Mouse (Mus musculus) hindbrain, embryonic 13.5 days (tissue): ENCODE measurements around the gene Dlg3. TPM values are rescaled to one million over a fixed set of nuclear protein-coding genes. Genes with fewer than 3 reads are reported as not detected.

Experiments
- ATAC-seq: fragments of 200-750 bp; cut with Nextera tagmentation; 2 replicates; pipeline ENCODE4 v1.8.0; 2017; ENCODE audit warnings: moderate TSS enrichment; ENCODE audit not compliant: low FRiP score
- H3K27ac ChIP-seq: fragments of 300-500 bp; sonication (generic); 2 replicates; pipeline ENCODE4 v1.5.1; 2015; ENCODE audit warnings: inconsistent platforms, mild to moderate bottlenecking, moderate library complexity
- H3K27me3 ChIP-seq: fragments of 300-500 bp; sonication (generic); 2 replicates; pipeline ENCODE4 v1.6.1; 2015; ENCODE audit warnings: mild to moderate bottlenecking, inconsistent platforms
- H3K36me3 ChIP-seq: fragments of 300-500 bp; sonication (generic); 2 replicates; pipeline ENCODE4 v1.6.1; 2015; ENCODE audit warnings: mild to moderate bottlenecking, inconsistent platforms
- H3K4me1 ChIP-seq: fragments of 300-500 bp; sonication (generic); replicated peaks from 2 replicates; pipeline ENCODE4 v1.6.1; 2015; ENCODE audit warnings: inconsistent platforms
- H3K4me2 ChIP-seq: fragments of 300-500 bp; sonication (generic); 2 replicates; pipeline ENCODE4 v1.6.1; 2015; ENCODE audit warnings: inconsistent platforms, mild to moderate bottlenecking, moderate library complexity
- H3K4me3 ChIP-seq: fragments of 300-500 bp; sonication (generic); 2 replicates; pipeline ENCODE4 v1.5.1; 2015; ENCODE audit warnings: mild to moderate bottlenecking, inconsistent platforms
- H3K9ac ChIP-seq: fragments of 300-500 bp; sonication (generic); 2 replicates; pipeline ENCODE4 v1.6.1; 2015; ENCODE audit warnings: mild to moderate bottlenecking, inconsistent platforms
- H3K9me3 ChIP-seq: fragments of 300-500 bp; sonication (generic); 2 replicates; pipeline ENCODE4 v1.6.1; 2016; ENCODE audit warnings: inconsistent platforms
- WGBS: fragments of 180-500 bp; shearing (Covaris S2); methylation state at CpG from one replicate; pipeline ENCODE4 v1.1.7; 2015; 5-methylcytosine and 5-hydroxymethylcytosine counted together
- polyA plus RNA-seq: library from polyadenylated mRNA; unstranded; fragments of >200 nt; fragmentation: Nextera tagmentation; extraction: Ambion mirVana; gene quantifications from 2 replicates; pipeline ENCODE4 v1.2.1, GENCODE M21; 2015

Gene Dlg3
- polyA plus RNA-seq, 1 experiment from 2014 or later, result 8.6 TPM

GRCm38 (mm10) chrX:100774341-100774811, 6.9 kb downstream of the Dlg3 start:
- peak overlapping the region; percentile 43 for H3K4me2 ChIP-seq
- peak overlapping the region; percentile 43 for H3K9ac ChIP-seq
- ATAC-seq, result no peak
- no peaks in the 10 kb centered on the region; the same call in 1 of the 2 replicates for H3K36me3 ChIP-seq
- no peaks in the 10 kb centered on the region for H3K9me3 ChIP-seq
- no peak overlapping the region for H3K27ac ChIP-seq
- WGBS, result 17% methylated on average over 23 of the region's 23 CpGs
- H3K4me3 ChIP-seq, result peak overlapping the region; percentile 31
- H3K27me3 ChIP-seq, result no peaks in the 10 kb centered on the region
- peaks cover 24% of the 10 kb centered on the region for H3K4me1 ChIP-seq

GRCm38 (mm10) chrX:100775405-100775804, 7.9 kb downstream of the Dlg3 start:
- Histone ChIP-seq H3K36me3 (no peaks in the 10 kb centered on the region; the same call in 1 of the 2 replicates), H3K4me3 (no peak overlapping the region), H3K9ac (no peak overlapping the region), H3K27ac (no peak overlapping the region), H3K4me1 (peaks cover 26% of the 10 kb centered on the region), H3K27me3 (no peaks in the 10 kb centered on the region), H3K9me3 (no peaks in the 10 kb centered on the region), H3K4me2 (no peak overlapping the region)
- WGBS, result 95% methylated on average over 3 of the region's 3 CpGs
- no peak for ATAC-seq

DNA sequence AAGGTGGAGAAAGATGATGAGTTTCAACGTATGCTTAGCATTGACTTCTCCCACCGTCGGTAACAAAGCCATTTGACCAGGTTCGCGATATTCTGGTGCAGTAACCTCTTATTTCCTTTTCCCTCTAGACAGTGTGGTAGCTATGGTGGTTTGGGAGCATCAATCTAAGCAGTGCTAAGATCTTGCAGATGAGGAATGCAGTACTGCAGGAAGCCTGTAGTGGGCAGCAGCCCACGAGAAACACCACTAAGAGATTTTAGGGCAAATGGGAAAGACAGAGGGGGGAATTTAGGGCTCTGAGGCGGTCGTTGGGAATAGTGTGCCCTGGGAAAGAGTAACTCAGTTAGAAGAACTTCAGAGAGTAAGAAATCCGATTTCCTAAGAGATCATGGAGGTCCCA, 9.0 kb downstream of the Dlg3 start:
- 24% methylated on average over 9 of the region's 9 CpGs for WGBS
- Histone ChIP-seq H3K36me3 (no peaks in the 10 kb centered on the region; the same call in 1 of the 2 replicates), H3K4me1 (peaks cover 27% of the 10 kb centered on the region), H3K4me3 (peak overlapping the region; percentile 44), H3K27ac (peak overlapping the region; percentile 83), H3K9me3 (no peaks in the 10 kb centered on the region), H3K4me2 (peak overlapping the region; percentile 54), H3K27me3 (no peaks in the 10 kb centered on the region), H3K9ac (no peak overlapping the region)
- peak; percentile 65 for ATAC-seq

- H3K36me3 ChIP-seq, result no peaks in the 10 kb centered on the region; the same call in 1 of the 2 replicates
- ATAC-seq, result peak; percentile 85
- H3K9ac ChIP-seq, result peak overlapping the region; percentile 71
- peak overlapping the region; percentile 44 for H3K4me3 ChIP-seq
- peaks cover 27% of the 10 kb centered on the region for H3K4me1 ChIP-seq
- H3K9me3 ChIP-seq, result no peaks in the 10 kb centered on the region
- 14% methylated on average over 46 of the region's 49 CpGs for WGBS
- H3K4me2 ChIP-seq, result peak overlapping the region; percentile 54
- no peaks in the 10 kb centered on the region for H3K27me3 ChIP-seq
- peak overlapping the region; percentile 83 for H3K27ac ChIP-seq
These were observed 9.6 kb downstream of the Dlg3 start for GRCm38 (mm10) chrX:100776985-100777654.

GRCm38 (mm10) chrX:100777655-100778234, 10.2 kb downstream of the Dlg3 start:
- peaks cover 29% of the 10 kb centered on the region for H3K4me1 ChIP-seq
- 11% methylated on average over 10 of the region's 10 CpGs for WGBS
- H3K4me2 ChIP-seq, result peak overlapping the region; percentile 54
- no peaks in the 10 kb centered on the region; the same call in 1 of the 2 replicates for H3K36me3 ChIP-seq
- peak overlapping the region; percentile 71 for H3K9ac ChIP-seq
- peak overlapping the region; percentile 44 for H3K4me3 ChIP-seq
- peak overlapping the region; percentile 83 for H3K27ac ChIP-seq
- H3K9me3 ChIP-seq, result no peaks in the 10 kb centered on the region
- ATAC-seq, result no peak
- H3K27me3 ChIP-seq, result no peaks in the 10 kb centered on the region

DNA sequence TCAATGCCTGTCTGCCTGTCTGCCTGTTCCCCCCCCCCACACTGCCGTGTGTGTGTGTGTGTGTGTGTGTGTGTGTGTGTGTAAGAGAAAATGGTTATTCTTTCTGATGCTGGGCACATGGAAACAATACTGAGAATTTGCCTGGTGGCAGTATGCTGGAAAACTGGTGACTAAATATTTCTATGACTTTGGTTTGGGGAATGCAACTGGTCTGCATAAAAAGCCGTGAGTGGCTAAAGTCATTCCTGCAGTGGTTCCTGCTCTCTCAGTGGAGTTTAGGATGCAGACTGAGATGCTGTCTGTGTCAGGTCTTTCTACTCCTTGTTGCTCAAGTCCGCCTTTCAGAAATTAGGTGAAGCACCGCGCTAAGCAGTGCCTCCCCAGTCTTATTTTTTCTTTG, 10.9 kb downstream of the Dlg3 start:
- no peak overlapping the region for H3K27ac ChIP-seq
- 29% methylated on average over 5 of the region's 5 CpGs for WGBS
- ATAC-seq, result no peak
- no peaks in the 10 kb centered on the region for H3K27me3 ChIP-seq
- H3K9me3 ChIP-seq, result no peaks in the 10 kb centered on the region
- H3K9ac ChIP-seq, result peak overlapping the region; percentile 71
- H3K4me1 ChIP-seq, result peaks cover 30% of the 10 kb centered on the region
- H3K4me2 ChIP-seq, result peak overlapping the region; percentile 54
- peak overlapping the region; percentile 44 for H3K4me3 ChIP-seq
- no peaks in the 10 kb centered on the region for H3K36me3 ChIP-seq

- Histone ChIP-seq H3K9ac (no peak overlapping the region), H3K9me3 (no peaks in the 10 kb centered on the region), H3K27ac (no peak overlapping the region), H3K36me3 (0 out of 2 replicates have a peak, but pooled peaks cover 3% of the 10 kb centered on the region), H3K4me3 (no peak overlapping the region), H3K27me3 (no peaks in the 10 kb centered on the region), H3K4me2 (no peak overlapping the region), H3K4me1 (no peaks in the 10 kb centered on the region; the same call in 1 of the 2 replicates)
- no peak for ATAC-seq
- 87% methylated on average over 4 of the region's 4 CpGs for WGBS
These were observed 21.8 kb downstream of the Dlg3 start for GRCm38 (mm10) chrX:100789322-100789721.

DNA sequence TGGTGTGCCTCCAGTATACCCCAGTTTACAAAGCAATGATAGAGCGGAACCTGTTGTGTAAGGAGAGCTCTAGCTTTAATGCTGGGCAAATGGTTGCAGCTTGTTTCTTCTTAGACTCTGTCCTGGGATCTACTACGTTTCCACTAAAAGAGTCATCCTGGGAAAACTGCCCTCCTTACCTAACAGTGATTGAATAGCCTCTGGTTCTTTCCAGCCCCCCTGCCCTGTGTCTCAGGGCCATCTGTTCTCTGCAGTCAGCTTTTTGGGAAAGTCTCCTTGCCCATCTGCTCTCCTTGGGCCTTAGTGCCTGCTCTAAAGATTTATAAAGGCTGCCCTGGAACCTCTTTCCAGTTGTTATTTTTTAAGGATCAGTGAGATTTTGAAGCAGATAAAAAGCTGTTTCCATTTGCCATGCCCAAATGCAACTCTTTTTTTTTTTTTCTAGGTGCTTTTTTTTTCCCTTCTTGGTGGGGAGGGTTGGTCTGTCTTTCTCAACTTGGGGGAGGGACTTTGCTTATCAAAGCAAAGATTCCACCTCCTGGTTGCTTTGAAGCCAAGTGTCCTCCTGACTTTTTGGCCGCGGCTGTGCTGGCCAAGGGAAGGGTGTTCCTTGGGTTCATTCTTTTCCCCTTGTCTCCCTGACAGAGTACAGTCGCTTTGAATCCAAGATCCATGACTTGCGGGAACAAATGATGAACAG, 28.7 kb downstream of the Dlg3 start:
- Histone ChIP-seq H3K9me3 (no peaks in the 10 kb centered on the region), H3K4me2 (no peak overlapping the region), H3K4me1 (peaks cover 11% of the 10 kb centered on the region; the same call in 1 of the 2 replicates), H3K4me3 (no peak overlapping the region), H3K27ac (no peak overlapping the region), H3K27me3 (no peaks in the 10 kb centered on the region), H3K36me3 (peaks cover 9% of the 10 kb centered on the region), H3K9ac (no peak overlapping the region)
- 72% methylated on average over 6 of the region's 6 CpGs for WGBS
- ATAC-seq, result no peak

DNA sequence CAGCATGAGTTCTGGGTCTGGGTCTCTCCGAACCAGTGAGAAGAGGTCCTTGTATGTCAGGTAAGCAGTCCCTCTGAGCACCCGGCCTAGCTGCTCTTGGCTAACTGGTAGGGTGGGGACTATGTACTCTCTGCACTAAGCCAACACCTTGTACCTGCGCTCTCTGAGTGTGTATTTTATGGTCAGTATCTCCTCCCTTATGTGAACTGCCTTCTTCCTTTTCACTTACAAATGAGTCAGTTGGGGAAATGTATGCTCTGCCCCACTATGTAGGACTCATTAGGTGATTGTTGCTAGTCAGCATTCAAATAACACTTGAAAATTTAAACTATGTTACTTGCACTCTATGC, 29.2 kb downstream of the Dlg3 start:
- WGBS, result 91% methylated on average over 3 of the region's 3 CpGs
- no peak overlapping the region for H3K4me3 ChIP-seq
- H3K9me3 ChIP-seq, result no peaks in the 10 kb centered on the region
- no peak overlapping the region for H3K27ac ChIP-seq
- H3K36me3 ChIP-seq, result peaks cover 9% of the 10 kb centered on the region
- H3K27me3 ChIP-seq, result no peaks in the 10 kb centered on the region
- no peak for ATAC-seq
- no peak overlapping the region for H3K4me2 ChIP-seq
- no peak overlapping the region for H3K9ac ChIP-seq
- peaks cover 11% of the 10 kb centered on the region; the same call in 1 of the 2 replicates for H3K4me1 ChIP-seq

DNA sequence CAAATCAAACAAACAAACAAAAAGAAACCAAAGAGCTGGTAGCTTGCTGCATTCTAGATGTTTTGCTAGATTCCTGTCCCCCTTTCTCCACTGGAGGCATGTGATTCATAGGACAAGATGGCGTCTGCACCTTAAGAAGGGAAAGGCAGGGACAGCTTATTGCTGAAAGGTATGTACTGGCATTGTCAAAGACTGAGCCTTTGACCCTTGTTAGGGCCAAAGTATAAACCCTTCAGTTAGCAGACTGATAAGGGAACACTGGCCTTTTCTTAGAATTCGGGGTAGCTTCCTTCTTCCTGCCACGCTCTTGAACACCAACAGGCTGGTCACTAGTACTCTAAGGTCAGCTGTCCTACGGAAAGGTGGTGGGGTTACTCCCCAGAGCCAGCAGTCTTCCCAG, 29.8 kb downstream of the Dlg3 start:
- H3K27ac ChIP-seq, result no peak overlapping the region
- WGBS, result 59% methylated on average over 4 of the region's 4 CpGs
- H3K4me3 ChIP-seq, result no peak overlapping the region
- H3K27me3 ChIP-seq, result no peaks in the 10 kb centered on the region
- no peaks in the 10 kb centered on the region for H3K9me3 ChIP-seq
- no peak for ATAC-seq
- H3K4me2 ChIP-seq, result no peak overlapping the region
- H3K9ac ChIP-seq, result no peak overlapping the region
- peaks cover 11% of the 10 kb centered on the region; the same call in 1 of the 2 replicates for H3K4me1 ChIP-seq
- H3K36me3 ChIP-seq, result peaks cover 9% of the 10 kb centered on the region

GRCm38 (mm10) chrX:100797851-100798527, 30.5 kb downstream of the Dlg3 start:
- Histone ChIP-seq H3K27ac (no peak overlapping the region), H3K27me3 (no peaks in the 10 kb centered on the region), H3K4me2 (no peak overlapping the region), H3K9me3 (no peaks in the 10 kb centered on the region), H3K4me3 (no peak overlapping the region), H3K4me1 (peaks cover 11% of the 10 kb centered on the region; the same call in 1 of the 2 replicates), H3K9ac (no peak overlapping the region), H3K36me3 (peaks cover 9% of the 10 kb centered on the region)
- 76% methylated on average over 7 of the region's 7 CpGs for WGBS
- no peak for ATAC-seq

DNA sequence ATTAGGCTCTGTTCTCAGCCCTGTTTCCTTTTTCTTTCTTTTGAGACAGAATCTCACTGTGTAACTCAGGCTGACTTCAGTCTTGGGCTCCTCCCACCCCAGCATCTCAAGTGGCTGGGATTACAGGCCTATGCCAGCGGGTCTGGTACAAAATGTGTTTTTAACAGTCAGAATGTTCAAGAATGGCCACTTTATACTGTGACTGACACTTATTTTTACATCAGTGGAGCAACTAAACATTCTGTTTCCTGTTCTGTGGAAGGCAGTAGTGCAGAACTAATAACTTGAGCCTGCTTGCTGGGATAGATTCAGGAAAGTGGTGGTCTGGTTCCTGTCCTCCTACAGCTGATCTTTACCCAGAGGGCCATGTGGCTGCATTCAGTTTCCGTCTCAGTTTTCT, 33.1 kb downstream of the Dlg3 start:
- Histone ChIP-seq H3K36me3 (peaks cover 9% of the 10 kb centered on the region), H3K9me3 (no peaks in the 10 kb centered on the region), H3K27me3 (no peaks in the 10 kb centered on the region), H3K9ac (no peak overlapping the region), H3K27ac (no peak overlapping the region), H3K4me2 (no peak overlapping the region), H3K4me3 (no peak overlapping the region), H3K4me1 (0 out of 2 replicates have a peak, but pooled peaks cover 2% of the 10 kb centered on the region)
- 46% methylated on average over 2 of the region's 2 CpGs for WGBS
- no peak for ATAC-seq
